Mouse (Mus musculus): Measurements from ENCODE around the gene Pigx.
A peak's percentile ranks its signal among the peaks of the same experiment; 100 is the strongest.

The Pigx gene

DNA sequence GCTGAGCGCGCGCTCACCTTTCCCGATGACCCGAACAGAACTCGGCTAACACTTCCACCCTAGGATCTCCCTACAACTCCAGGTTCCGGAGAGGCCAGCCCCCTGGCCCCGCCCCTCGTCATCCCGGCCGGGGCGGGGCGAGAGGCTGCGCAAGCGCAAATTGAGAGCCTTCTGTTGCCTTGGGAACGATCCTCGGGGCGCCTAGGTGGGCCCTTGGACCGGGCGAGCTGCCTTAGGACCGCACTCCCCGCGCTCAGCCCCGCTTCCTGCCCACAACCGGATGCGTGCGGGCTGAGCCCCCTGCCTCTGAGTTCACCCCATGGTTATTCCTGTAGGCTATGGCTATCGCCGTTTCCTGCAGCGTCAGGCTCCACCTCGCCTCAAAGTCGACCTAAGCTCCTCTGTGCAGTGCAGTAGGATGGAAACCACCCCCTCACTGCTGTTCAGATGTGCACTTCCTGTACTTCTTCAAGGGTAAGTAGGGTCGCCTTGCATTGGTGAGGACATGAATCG is at the start of gene Pigx, which contains the start of gene Cep19:
TSS of gene Pigx (minus strand) at position 103 of the 513 bp plus-strand sequence.
TSS of gene Cep19 (plus strand) at position 163 of the 513 bp plus-strand sequence.
- DNase-seq (ENCODE audit: low read depth): peak; percentile 73

DNA sequence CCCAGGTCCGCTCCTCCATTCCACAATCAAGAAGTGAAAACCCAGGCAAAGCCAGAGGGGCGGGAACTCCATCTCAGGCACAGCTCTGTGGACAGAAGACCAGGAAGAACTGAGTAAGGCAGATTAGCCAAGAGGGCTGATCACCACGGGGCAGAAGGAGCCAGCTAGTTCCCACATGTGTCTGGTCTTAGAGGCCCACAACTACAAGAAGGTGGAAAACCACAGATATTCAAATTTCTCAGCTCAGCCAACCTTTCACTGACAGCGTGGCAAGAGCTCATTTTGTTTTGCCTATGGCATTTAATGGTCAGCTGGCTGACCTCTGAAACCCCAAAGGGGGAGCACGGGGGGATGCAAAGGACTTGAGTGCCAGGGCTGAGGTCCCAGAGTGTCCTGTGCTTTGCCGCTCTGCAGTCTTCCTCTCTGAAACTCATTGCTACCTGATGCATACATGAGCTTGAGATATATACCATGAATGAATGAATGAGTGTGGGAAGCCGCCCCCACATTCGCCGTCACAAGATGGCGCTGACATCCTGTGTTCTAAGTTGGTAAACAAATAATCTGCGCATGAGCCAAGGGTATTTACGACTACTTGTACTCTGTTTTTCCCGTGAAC is 48.2 kb upstream of the Pigx start:
- no peak for DNase-seq (ENCODE audit: low read depth)

- DNase-seq (ENCODE audit: low read depth): no peak
Measured at GRCm38 (mm10) chr16:32144592-32144991, 45.1 kb upstream of the Pigx start.

DNA sequence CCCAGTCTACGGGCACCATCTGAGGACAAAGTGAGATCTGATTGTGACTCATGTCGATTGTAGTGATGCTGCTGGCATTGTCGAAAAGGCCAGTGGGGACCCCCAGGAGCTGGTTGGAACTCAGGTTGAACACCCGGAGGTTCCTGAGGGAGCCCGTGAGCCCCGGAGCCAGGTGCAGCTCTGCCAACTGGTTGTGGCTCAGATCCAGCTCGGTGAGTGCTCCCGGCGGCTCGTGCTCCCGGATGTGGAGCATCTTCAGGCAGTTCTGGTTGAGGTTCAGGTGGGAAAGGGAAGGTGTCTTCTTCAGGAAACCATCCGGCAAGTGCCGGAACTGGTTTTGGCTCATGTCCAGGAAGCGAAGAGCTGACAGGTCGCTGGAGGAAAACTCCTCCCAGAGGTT is 44.2 kb upstream of the Pigx start:
- no peak for DNase-seq (ENCODE audit: low read depth)

GRCm38 (mm10) chr16:32138954-32139353 is 39.4 kb upstream of the Pigx start:
- no peak for DNase-seq (ENCODE audit: low read depth)

DNA sequence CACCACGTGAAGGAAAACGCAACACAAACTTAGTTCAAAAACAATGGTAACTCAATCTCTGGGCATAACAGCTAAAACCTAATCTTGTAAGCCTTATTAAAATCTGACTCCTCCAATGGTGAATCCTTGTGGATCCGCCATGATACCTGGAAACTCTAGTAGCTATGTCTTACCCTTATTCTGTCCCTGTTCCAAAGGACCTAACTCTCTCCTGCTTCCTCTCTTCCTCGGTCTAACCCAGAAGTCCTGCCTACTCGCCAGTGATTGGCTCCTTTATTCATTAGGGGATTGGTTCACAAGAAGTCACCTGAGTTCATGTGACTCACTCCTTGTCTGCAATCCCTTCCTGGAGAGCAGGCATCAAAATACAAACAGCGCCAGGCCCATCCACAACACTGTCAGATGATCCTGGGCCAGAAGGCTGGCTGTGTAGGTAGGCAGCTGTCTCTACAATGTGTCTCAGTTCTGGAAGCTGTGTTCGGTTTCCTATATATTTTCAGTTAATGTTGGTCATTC is 36.4 kb upstream of the Pigx start:
- no peak for DNase-seq (ENCODE audit: low read depth)

DNA sequence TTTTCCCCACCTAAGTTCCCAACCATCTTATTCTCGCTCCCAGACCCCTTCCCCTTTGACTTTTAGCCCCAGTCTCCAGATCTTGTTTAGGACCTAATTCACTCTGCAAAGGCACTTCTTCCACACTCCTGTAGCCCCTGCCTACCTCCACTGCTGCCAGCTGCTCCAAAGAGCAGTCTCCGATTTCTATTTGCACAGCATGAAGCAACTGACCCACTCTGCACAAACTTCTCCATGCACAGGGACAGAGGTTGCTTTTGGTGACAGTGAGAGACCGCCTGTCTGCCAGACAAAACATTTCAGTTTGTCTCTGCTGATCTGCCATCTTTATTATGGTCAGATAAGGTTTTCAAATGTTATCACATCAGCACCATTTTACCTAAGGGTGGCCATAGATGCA is 33.6 kb upstream of the Pigx start:
- no peak for DNase-seq (ENCODE audit: low read depth)

DNA sequence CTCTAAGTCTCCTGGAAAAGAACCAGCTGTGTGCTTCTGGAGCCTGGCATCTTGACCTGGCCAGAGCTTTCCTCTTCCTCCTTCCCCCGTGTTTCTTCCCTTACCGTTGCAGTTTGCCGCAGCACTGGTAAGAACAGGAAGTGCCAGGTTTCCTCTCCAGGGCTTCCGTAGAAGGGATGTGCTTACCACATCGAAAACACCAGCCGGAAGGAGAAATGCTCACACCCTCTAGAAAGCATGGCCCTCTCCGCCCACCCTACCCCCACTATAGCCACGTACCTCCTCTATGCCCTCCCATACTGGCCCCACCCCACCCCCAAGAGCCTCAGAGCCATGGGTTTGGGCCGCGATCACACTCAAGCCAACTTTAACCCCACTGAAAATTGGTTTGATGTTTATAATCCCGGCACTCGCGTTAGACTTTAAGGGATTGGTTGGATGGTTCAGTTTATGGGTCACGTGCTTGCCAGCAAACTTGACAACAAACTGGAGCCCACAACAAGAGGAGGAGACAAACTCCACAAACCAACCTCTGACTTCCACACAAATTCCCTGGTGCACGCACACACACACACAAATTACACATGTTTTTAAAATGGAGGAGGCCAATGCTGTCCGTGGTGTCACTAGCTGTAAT is 30.8 kb upstream of the Pigx start:
- no peak for DNase-seq (ENCODE audit: low read depth)

DNA sequence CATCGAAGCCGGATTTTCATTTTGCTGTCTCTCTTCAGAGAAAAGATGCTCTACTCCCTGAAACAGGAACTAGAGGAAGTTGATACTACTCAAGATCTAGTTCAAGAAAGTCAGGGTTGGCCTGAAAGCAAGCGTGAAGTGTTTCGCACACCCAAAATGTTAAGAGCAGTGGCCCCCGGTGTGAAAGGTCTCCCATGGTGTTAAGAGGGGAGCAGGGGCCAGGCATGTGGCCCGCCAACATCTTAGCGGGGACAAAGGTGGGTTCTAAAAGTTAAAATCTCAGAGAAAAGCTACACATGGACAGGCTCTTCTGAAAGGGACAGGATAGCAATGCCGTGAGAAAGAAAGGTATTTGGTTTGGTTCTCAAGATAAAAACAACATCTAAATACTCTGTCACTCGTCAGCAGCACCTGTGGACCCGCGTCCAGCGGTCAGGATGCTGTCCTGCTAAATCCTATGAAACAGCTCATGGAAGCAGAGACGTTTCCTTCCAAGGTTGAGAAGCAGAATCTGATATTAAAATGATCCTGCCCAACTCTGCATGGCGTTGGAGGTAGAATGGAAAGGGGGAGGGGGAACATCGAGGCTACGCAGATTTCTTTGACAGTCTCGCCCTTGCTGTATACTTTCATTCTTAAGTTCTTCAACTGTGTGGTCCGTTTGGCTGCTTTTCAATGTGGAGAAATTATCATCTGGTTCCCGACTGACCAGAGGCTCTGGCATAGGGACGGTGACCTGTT is 30.1 kb upstream of the Pigx start:
- no peak for DNase-seq (ENCODE audit: low read depth)

GRCm38 (mm10) chr16:32127046-32127445 is 27.5 kb upstream of the Pigx start:
- DNase-seq (ENCODE audit: low read depth): no peak

- DNase-seq (ENCODE audit: low read depth): no peak
Measured at GRCm38 (mm10) chr16:32125364-32125763, 25.8 kb upstream of the Pigx start.

GRCm38 (mm10) chr16:32124444-32125335 is 25.1 kb upstream of the Pigx start:
- DNase-seq (ENCODE audit: low read depth): no peak

DNA sequence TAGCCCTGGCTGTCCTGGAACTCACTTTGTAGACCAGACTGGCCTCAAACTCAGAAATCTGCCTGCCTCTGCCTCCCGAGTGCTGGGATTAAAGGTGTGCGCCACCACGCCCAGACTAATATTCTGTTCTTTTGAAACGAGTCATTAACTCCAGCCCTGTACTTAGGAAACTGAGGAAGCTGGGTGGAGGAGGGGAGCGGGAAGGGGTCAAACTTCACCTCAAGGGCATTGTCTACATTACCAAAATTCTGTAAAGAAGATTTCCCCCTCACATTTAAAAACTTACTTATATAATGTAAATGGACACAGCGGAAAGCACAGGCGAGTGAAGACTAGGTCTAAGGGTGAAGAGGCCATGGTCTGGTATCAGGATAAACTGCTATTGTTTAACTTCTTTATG is 24.5 kb upstream of the Pigx start:
- DNase-seq (ENCODE audit: low read depth): no peak

DNA sequence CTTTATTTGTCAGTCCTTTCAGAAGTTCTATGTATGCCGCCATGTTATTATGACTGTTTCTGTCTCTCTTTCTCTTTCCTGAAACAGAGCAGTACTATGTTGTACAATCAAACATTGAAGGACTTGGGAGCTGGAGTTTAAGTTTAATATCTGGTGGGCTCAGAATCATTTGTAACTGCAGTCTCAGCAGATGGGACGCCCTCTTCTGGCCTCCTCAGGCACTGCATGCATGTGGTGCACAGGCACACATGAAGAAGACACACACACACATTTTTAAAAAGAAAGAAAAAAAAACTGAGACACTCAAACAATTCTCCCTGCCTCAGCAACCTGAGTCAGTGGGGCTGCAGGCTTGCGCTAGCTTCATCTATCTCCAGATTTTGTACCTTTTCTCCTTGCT is 20.9 kb upstream of the Pigx start:
- no peak for DNase-seq (ENCODE audit: low read depth)

- no peak for DNase-seq (ENCODE audit: low read depth)
Measured at GRCm38 (mm10) chr16:32116186-32116585, 16.6 kb upstream of the Pigx start.

GRCm38 (mm10) chr16:32115781-32116180 is 16.2 kb upstream of the Pigx start:
- DNase-seq (ENCODE audit: low read depth): no peak

DNA sequence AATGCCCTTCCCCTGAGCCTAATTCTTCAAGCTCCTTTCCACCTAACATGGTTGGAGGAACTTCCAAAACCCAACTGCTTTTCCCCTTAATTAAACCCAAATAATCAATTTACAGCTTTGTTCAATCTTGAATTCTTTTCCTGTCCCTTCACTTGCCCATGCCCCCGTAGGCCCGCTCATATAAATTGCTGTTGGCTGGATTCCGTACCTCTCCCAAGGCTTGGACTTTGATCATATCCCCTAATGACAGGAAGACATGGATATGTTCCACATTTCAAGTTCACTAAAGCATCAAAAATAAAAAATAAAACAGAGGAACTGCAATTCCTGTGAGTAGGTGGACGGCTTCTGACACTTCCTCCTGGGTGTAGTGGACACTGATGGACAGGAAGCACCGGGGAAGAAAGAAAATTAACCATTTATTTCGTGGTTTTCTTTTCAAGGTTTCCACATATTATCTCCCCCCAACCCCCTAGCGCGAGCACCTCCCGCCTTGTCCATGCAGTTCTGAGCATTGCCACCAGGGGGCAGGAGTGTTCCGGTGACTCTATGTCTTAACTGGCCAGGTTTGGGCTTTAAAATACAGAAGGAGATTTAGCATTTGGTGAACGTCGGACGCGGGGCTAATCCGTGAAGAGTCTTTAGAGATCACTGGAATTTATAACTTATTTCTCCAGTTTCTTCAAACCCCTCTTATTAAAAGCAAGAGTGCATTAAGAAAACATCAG is 15.6 kb upstream of the Pigx start:
- peak; percentile 36 for DNase-seq (ENCODE audit: low read depth)

- no peak for DNase-seq (ENCODE audit: low read depth)
Measured at GRCm38 (mm10) chr16:32114406-32114805, 14.9 kb upstream of the Pigx start.

DNA sequence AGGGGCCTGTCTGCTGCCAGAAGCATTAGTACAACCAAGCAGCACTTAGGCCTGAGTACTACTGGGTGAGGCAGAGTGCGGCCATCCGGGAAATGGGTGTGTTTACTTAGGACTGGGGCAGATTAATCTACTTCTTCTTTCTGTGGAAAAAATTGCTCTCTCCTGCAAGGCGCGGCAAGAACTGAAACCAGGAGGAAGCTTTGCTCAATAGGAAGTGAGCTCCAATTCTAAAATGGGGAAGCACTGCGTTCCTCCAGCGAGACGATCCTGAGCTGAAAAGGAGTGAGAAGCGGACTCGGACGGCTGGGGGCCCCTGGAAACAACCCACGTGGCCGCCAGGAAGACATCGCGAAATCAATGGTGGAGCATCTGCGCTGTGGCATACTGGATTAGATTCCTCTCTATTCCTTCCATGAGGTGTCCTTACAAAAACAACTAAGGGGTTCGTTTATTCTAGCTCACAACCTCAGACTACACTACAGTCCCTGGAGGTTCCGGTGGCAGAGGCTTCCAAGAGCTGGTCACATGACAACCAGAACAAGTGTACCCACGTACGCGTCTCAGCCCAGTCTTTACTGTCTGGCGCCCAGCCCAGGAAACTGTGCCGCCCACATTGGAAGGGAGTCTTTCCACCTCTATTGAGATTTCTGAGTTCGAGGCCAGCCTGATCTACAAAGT is 14.1 kb upstream of the Pigx start:
- DNase-seq (ENCODE audit: low read depth): no peak

DNA sequence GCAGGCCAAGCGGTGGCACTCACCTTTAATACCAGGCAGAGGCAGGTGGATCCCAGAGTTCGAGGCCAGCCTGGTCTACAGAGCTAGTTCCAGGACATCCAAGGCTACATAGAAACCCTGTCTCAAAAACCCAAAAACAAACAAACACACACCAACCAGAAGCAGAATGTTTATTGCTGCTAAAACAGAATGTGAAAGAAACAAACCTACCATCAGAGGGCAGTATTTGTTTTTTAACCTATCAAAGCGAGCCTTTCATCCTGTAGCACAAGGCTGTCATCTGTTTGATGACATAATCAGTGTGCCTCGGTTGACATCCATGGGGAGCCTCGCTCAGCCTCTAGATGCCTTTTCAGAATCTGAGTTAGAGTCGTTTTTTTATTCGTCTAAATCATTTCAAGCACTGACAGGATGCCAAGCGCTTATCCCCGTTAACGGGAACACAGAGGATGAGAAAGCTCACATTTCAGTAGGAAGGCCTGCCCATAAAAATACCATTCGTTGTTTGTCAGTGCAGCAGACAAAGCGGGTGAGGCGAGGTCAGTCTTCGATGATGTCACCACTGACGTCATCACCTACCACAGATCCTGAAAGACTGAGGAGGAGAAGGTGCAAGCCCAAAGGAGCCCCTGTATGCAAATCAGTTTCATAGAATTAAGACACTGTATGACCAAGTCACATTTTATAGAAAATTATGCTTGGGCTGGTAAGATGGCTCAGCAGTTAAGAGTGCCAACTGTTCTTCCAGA is 11.6 kb upstream of the Pigx start:
- no peak for DNase-seq (ENCODE audit: low read depth)

Measured in fibroblast of lung, adult 2 months (primary cell).